Mouse (Mus musculus) thymus, adult 2 months (tissue): ENCODE measurements around the gene Gm16434.
"Not testable (repeated sequence)": the region's sequence is repeated elsewhere in the genome, so short reads cannot be mapped to it uniquely, and the experiment has no call there.

Experiments
- CTCF ChIP-seq: fragments of 200-500 bp; IDR thresholded peaks from 2 replicates; pipeline ENCODE4 v1.5.1; 2012; ENCODE audit warnings: mild to moderate bottlenecking, control low read depth, low read length, moderate library complexity, borderline replicate concordance; ENCODE audit not compliant: control insufficient read depth, poor library complexity, insufficient read depth; ENCODE audit errors: extremely low read depth
- POLR2A ChIP-seq: fragments of 200-500 bp; IDR thresholded peaks from 2 replicates; pipeline ENCODE4 v1.6.1; 2012; ENCODE audit warnings: mild to moderate bottlenecking, low read length, control low read depth, moderate library complexity; ENCODE audit not compliant: control insufficient read depth, poor library complexity, insufficient read depth; ENCODE audit errors: extremely low read depth

DNA sequence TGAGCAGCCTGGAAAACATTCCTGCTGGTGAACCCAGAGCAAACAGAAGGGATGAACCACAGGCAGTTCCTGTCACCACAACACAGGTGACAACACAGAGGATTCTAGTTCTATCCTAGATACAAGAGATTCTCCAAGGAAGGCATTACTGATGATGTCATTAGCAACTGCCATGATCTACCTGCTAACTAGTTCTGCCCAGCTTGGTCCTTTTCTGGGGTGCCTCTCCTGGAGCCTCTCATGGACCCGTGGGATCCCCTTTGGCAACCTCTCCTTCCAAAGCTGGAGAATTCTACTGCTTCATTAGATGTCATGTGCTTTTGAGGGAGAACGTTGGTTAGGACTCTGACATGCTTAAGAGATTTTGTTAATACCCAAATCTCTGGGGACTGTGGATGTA, at the start of gene Gm16434:
- TF ChIP-seq CTCF, POLR2A: not testable (repeated sequence)
